ENCODE assay signal across 16 mouse cellular contexts in the genomic region with DNA sequence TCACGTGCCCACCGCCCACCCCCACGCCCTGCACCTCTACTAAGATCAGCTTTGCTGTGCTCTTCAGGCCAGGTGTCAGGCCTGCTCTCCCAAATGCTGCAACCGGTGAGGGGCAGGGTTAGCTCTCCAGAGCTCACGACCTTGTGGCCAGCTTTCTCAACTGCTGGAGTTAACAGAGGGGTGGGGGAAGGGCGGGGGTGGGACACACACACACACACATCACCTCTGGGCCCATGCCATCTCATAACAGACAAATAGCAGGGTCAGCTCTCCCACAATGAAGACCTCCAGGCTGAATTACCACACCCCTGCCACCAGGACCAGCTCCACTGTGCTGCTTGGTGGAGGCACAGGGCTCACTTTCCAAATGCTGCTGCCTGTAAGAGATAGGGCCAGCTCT.
DNase-seq lines count a peak whose midpoint lies in the region; ATAC-seq and TF ChIP-seq lines count a peak whose summit lies in the region.
"Had no signal": no experiment of that assay in that cellular context is flagged by ENCODE, and none has a peak within 500 bp of the region (broad histone marks: within the 10 kb centered on the region; RNA-seq: fewer than 3 reads in every experiment).

No protein-coding gene starts in this region.

- ATAC-seq in forebrain, embryonic 16.5 days = 0 out of 2 replicates have a peak, but pooled peaks have one; percentile 39
- no peak for ATAC-seq in forebrain, embryonic 12.5 days (ENCODE audit: low FRiP score)
- ATAC-seq in lung, embryonic 16.5 days (ENCODE audit: low read depth) = 0 out of 2 replicates have a peak, but pooled peaks have one; percentile 4
- no peak for ATAC-seq in lung, postnatal 0 days
- peak; percentile 26; the same call in 1 of the 2 replicates for ATAC-seq in intestine, embryonic 16.5 days
- peak; percentile 39 for ATAC-seq in liver, postnatal 0 days

- no peaks in the 10 kb centered on the region for H3K9me3 ChIP-seq in forebrain, embryonic 16.5 days (ENCODE audit: control insufficient read depth, low read length)
- no peaks in the 10 kb centered on the region for H3K9me3 ChIP-seq in forebrain, embryonic 12.5 days
- H3K9me3 ChIP-seq in lung, embryonic 16.5 days (ENCODE audit: control insufficient read depth, low read length) = no peaks in the 10 kb centered on the region
- H3K9me3 ChIP-seq in lung, postnatal 0 days (ENCODE audit: low read length) = no peaks in the 10 kb centered on the region
- H3K9me3 ChIP-seq in intestine, embryonic 16.5 days (ENCODE audit: control insufficient read depth, low read length) = no peaks in the 10 kb centered on the region
- H3K9me3 ChIP-seq in liver, postnatal 0 days (ENCODE audit: low read length) = no peaks in the 10 kb centered on the region
- H3K9me3 ChIP-seq: neural tube, embryonic 15.5 days had no signal

- no peak for DNase-seq in lung, postnatal 0 days (ENCODE audit: low spot score)
- DNase-seq in liver, postnatal 0 days = peak; percentile 59
- no peak for DNase-seq in spleen, postnatal 36 days (ENCODE audit: low spot score in 2 of 2)
- no peak for DNase-seq in embryo, embryonic 11 days
- DNase-seq: gastrocnemius, postnatal 36 days; lung, postnatal 14 days had no signal

- no peaks in the 10 kb centered on the region for H3K36me3 ChIP-seq in forebrain, embryonic 16.5 days (ENCODE audit: control insufficient read depth, insufficient read depth)
- no peaks in the 10 kb centered on the region for H3K36me3 ChIP-seq in forebrain, embryonic 12.5 days (replicated peaks)
- H3K36me3 ChIP-seq in lung, embryonic 16.5 days (ENCODE audit: control insufficient read depth, insufficient read depth, low read length) = no peaks in the 10 kb centered on the region
- no peaks in the 10 kb centered on the region for H3K36me3 ChIP-seq in lung, postnatal 0 days (ENCODE audit: insufficient read depth, low read length)
- H3K36me3 ChIP-seq in intestine, embryonic 16.5 days (ENCODE audit: control insufficient read depth, insufficient read depth, low read length) = no peaks in the 10 kb centered on the region
- H3K36me3 ChIP-seq in liver, postnatal 0 days (replicated peaks; ENCODE audit: insufficient read depth, low read length) = no peaks in the 10 kb centered on the region
- H3K36me3 ChIP-seq: G1E; neural tube, embryonic 15.5 days had no signal

- no peak overlapping the region for H3K4me2 ChIP-seq in forebrain, embryonic 16.5 days (ENCODE audit: low read length)
- no peak overlapping the region for H3K4me2 ChIP-seq in forebrain, embryonic 12.5 days
- H3K4me2 ChIP-seq in lung, embryonic 16.5 days (ENCODE audit: low read depth, low read length) = no peak overlapping the region
- no peak overlapping the region for H3K4me2 ChIP-seq in lung, postnatal 0 days (replicated peaks; ENCODE audit: low read depth, low read length)
- no peak overlapping the region for H3K4me2 ChIP-seq in intestine, embryonic 16.5 days (ENCODE audit: low read depth, low read length)
- H3K4me2 ChIP-seq in liver, postnatal 0 days (ENCODE audit: low read depth, low read length) = no peak overlapping the region
- H3K4me2 ChIP-seq: hindbrain, embryonic 14.5 days; neural tube, embryonic 15.5 days had no signal

- H3K4me3 ChIP-seq in forebrain, embryonic 16.5 days (replicated peaks; ENCODE audit: low read length) = no peak overlapping the region
- H3K4me3 ChIP-seq in forebrain, embryonic 12.5 days (replicated peaks) = no peak overlapping the region
- no peak overlapping the region for H3K4me3 ChIP-seq in lung, embryonic 16.5 days (ENCODE audit: low read length)
- no peak overlapping the region for H3K4me3 ChIP-seq in lung, postnatal 0 days (ENCODE audit: low read depth, low read length)
- no peak overlapping the region for H3K4me3 ChIP-seq in intestine, embryonic 16.5 days (ENCODE audit: low read length)
- H3K4me3 ChIP-seq in liver, postnatal 0 days (ENCODE audit: low read depth, low read length) = no peak overlapping the region
- H3K4me3 ChIP-seq: erythroblast, embryonic 14.5 days; neural tube, embryonic 15.5 days had no signal

- H3K9ac ChIP-seq in forebrain, embryonic 16.5 days (replicated peaks; ENCODE audit: low read depth, low read length) = no peak overlapping the region
- H3K9ac ChIP-seq in forebrain, embryonic 12.5 days = no peak overlapping the region
- H3K9ac ChIP-seq in lung, embryonic 16.5 days (ENCODE audit: low read length) = no peak overlapping the region
- H3K9ac ChIP-seq in lung, postnatal 0 days (replicated peaks; ENCODE audit: low read depth) = no peak overlapping the region
- H3K9ac ChIP-seq in intestine, embryonic 16.5 days (ENCODE audit: low read depth, low read length) = no peak overlapping the region
- H3K9ac ChIP-seq in liver, postnatal 0 days (replicated peaks) = peak overlapping the region; percentile 57; the same call in 1 of the 2 replicates
- H3K9ac ChIP-seq: hindbrain, embryonic 14.5 days; neural tube, embryonic 15.5 days had no signal

- 73% methylated on average over 6 of the region's 6 CpGs for WGBS in forebrain, embryonic 16.5 days
- 64% methylated on average over 6 of the region's 6 CpGs for WGBS in forebrain, embryonic 12.5 days
- WGBS in lung, embryonic 16.5 days = 73% methylated on average over 6 of the region's 6 CpGs
- 66% methylated on average over 6 of the region's 6 CpGs for WGBS in lung, postnatal 0 days
- 71% methylated on average over 6 of the region's 6 CpGs for WGBS in intestine, embryonic 16.5 days
- 53% methylated on average over 6 of the region's 6 CpGs for WGBS in liver, postnatal 0 days (ENCODE audit: insufficient replicate concordance)

- TF ChIP-seq EP300 in lung, postnatal 0 days (IDR thresholded peaks at IDR 0.05) = no peak
- TF ChIP-seq EP300 in liver, postnatal 0 days (IDR thresholded peaks at IDR 0.05; ENCODE audit: low read depth) = no peak

- no peaks in the 10 kb centered on the region for H3K27me3 ChIP-seq in forebrain, embryonic 16.5 days (replicated peaks; ENCODE audit: control insufficient read depth, insufficient read depth, low read length)
- no peaks in the 10 kb centered on the region for H3K27me3 ChIP-seq in forebrain, embryonic 12.5 days
- H3K27me3 ChIP-seq in lung, embryonic 16.5 days (ENCODE audit: control insufficient read depth, insufficient read depth, low read depth, low read length) = no peaks in the 10 kb centered on the region
- no peaks in the 10 kb centered on the region for H3K27me3 ChIP-seq in lung, postnatal 0 days (replicated peaks; ENCODE audit: insufficient read depth, low read length)
- H3K27me3 ChIP-seq in intestine, embryonic 16.5 days (replicated peaks; ENCODE audit: control insufficient read depth, insufficient read depth, low read length) = no peaks in the 10 kb centered on the region
- H3K27me3 ChIP-seq in liver, postnatal 0 days (ENCODE audit: insufficient read depth, low read length) = no peaks in the 10 kb centered on the region
- H3K27me3 ChIP-seq: neural tube, embryonic 15.5 days had no signal

- TF ChIP-seq CTCF in lung, postnatal 0 days (IDR thresholded peaks at IDR 0.05) = no peak
- TF ChIP-seq CTCF in liver, postnatal 0 days (IDR thresholded peaks at IDR 0.05; ENCODE audit: low read depth) = no peak

- no peaks in the 10 kb centered on the region for H3K4me1 ChIP-seq in forebrain, embryonic 16.5 days (replicated peaks; ENCODE audit: control insufficient read depth, insufficient read depth, low read length)
- H3K4me1 ChIP-seq in forebrain, embryonic 12.5 days = no peaks in the 10 kb centered on the region
- H3K4me1 ChIP-seq in lung, embryonic 16.5 days (replicated peaks; ENCODE audit: control insufficient read depth, insufficient read depth, low read length) = no peaks in the 10 kb centered on the region
- no peaks in the 10 kb centered on the region for H3K4me1 ChIP-seq in lung, postnatal 0 days (ENCODE audit: insufficient read depth, low read depth, low read length)
- H3K4me1 ChIP-seq in intestine, embryonic 16.5 days (ENCODE audit: control insufficient read depth, insufficient read depth, low read length) = peaks cover 29% of the 10 kb centered on the region
- H3K4me1 ChIP-seq in liver, postnatal 0 days (ENCODE audit: insufficient read depth) = peaks cover 16% of the 10 kb centered on the region
- H3K4me1 ChIP-seq: neural tube, embryonic 15.5 days had no signal

- no peak overlapping the region for H3K27ac ChIP-seq in forebrain, embryonic 16.5 days (ENCODE audit: low read length)
- no peak overlapping the region for H3K27ac ChIP-seq in forebrain, embryonic 12.5 days
- H3K27ac ChIP-seq in lung, embryonic 16.5 days (ENCODE audit: low read length) = no peak overlapping the region
- no peak overlapping the region for H3K27ac ChIP-seq in lung, postnatal 0 days (ENCODE audit: low read length)
- H3K27ac ChIP-seq in intestine, embryonic 16.5 days (ENCODE audit: low read length) = no peak overlapping the region
- peak overlapping the region; percentile 96 for H3K27ac ChIP-seq in liver, postnatal 0 days (ENCODE audit: low read depth)
- H3K27ac ChIP-seq: hindbrain, embryonic 14.5 days; kidney, postnatal 0 days; neural tube, embryonic 15.5 days; stomach, postnatal 0 days had no signal

Comparison
In these comparisons a context has a peak if more than half of its experiments do, and no peak if none do; other contexts are left out.
1. ATAC-seq: peak in forebrain, embryonic 16.5 days (single experiment), lung, embryonic 16.5 days (single experiment), intestine, embryonic 16.5 days (single experiment) and liver, postnatal 0 days (single experiment); none in forebrain, embryonic 12.5 days (single experiment) and lung, postnatal 0 days (single experiment).